Mouse (Mus musculus): Measurements from ENCODE around the gene Tmco5. TPM values are rescaled to one million over a fixed set of nuclear protein-coding genes. Genes with fewer than 3 reads are reported as not detected.

Gene Tmco5
- total RNA-seq (2014; fragmentation: Nextera tagmentation) (not detected in 2 replicates), total RNA-seq (2017) (not detected in 2 replicates)

- ATAC-seq (replicated peaks; ENCODE audit: low FRiP score, low TSS enrichment, poor library complexity, severe bottlenecking), result no peak
Observed at GRCm38 (mm10) chr2:116878391-116878790, at the start of gene Tmco5. TSS of gene Tmco5 (plus strand) at chr2:116878691.

- no peak for ATAC-seq (replicated peaks; ENCODE audit: low FRiP score, low TSS enrichment, poor library complexity, severe bottlenecking)
Observed at GRCm38 (mm10) chr2:116831863-116832262, 46.6 kb upstream of the Tmco5 start.

GRCm38 (mm10) chr2:116837829-116838228 is 40.7 kb upstream of the Tmco5 start:
- no peak for ATAC-seq (replicated peaks; ENCODE audit: low FRiP score, low TSS enrichment, poor library complexity, severe bottlenecking)

- ATAC-seq (replicated peaks; ENCODE audit: low FRiP score, low TSS enrichment, poor library complexity, severe bottlenecking), result no peak
Observed at GRCm38 (mm10) chr2:116838538-116839197, 39.8 kb upstream of the Tmco5 start.

GRCm38 (mm10) chr2:116849980-116850636 is 28.4 kb upstream of the Tmco5 start:
- ATAC-seq (replicated peaks; ENCODE audit: low FRiP score, low TSS enrichment, poor library complexity, severe bottlenecking), result no peak

- ATAC-seq (replicated peaks; ENCODE audit: low FRiP score, low TSS enrichment, poor library complexity, severe bottlenecking), result no peak
Observed at GRCm38 (mm10) chr2:116851356-116851755, 27.1 kb upstream of the Tmco5 start.

GRCm38 (mm10) chr2:116852249-116852648 is 26.2 kb upstream of the Tmco5 start:
- ATAC-seq (replicated peaks; ENCODE audit: low FRiP score, low TSS enrichment, poor library complexity, severe bottlenecking), result no peak

GRCm38 (mm10) chr2:116858703-116859102 is 19.8 kb upstream of the Tmco5 start:
- ATAC-seq (replicated peaks; ENCODE audit: low FRiP score, low TSS enrichment, poor library complexity, severe bottlenecking), result no peak

- no peak for ATAC-seq (replicated peaks; ENCODE audit: low FRiP score, low TSS enrichment, poor library complexity, severe bottlenecking)
Observed at GRCm38 (mm10) chr2:116876955-116877615, 1.4 kb upstream of the Tmco5 start.

GRCm38 (mm10) chr2:116879730-116880129 is 1.2 kb downstream of the Tmco5 start:
- ATAC-seq (replicated peaks; ENCODE audit: low FRiP score, low TSS enrichment, poor library complexity, severe bottlenecking), result no peak

- ATAC-seq (replicated peaks; ENCODE audit: low FRiP score, low TSS enrichment, poor library complexity, severe bottlenecking), result no peak
Observed at GRCm38 (mm10) chr2:116893316-116893987, 15.0 kb downstream of the Tmco5 start.

GRCm38 (mm10) chr2:116893988-116894363 is 15.5 kb downstream of the Tmco5 start:
- peak; percentile 91 for ATAC-seq (replicated peaks; ENCODE audit: low FRiP score, low TSS enrichment, poor library complexity, severe bottlenecking)

GRCm38 (mm10) chr2:116899615-116900272 is 21.3 kb downstream of the Tmco5 start:
- ATAC-seq (replicated peaks; ENCODE audit: low FRiP score, low TSS enrichment, poor library complexity, severe bottlenecking), result peak; percentile 62

- ATAC-seq (replicated peaks; ENCODE audit: low FRiP score, low TSS enrichment, poor library complexity, severe bottlenecking), result peak; percentile 55; the same call in 1 of the 2 replicates
Observed at GRCm38 (mm10) chr2:116900273-116900843, 21.9 kb downstream of the Tmco5 start.

GRCm38 (mm10) chr2:116908268-116908667 is 29.8 kb downstream of the Tmco5 start:
- no peak for ATAC-seq (replicated peaks; ENCODE audit: low FRiP score, low TSS enrichment, poor library complexity, severe bottlenecking)

GRCm38 (mm10) chr2:116912334-116913070 is 34.0 kb downstream of the Tmco5 start:
- ATAC-seq (replicated peaks; ENCODE audit: low FRiP score, low TSS enrichment, poor library complexity, severe bottlenecking), result no peak

- ATAC-seq (replicated peaks; ENCODE audit: low FRiP score, low TSS enrichment, poor library complexity, severe bottlenecking), result no peak
Observed at GRCm38 (mm10) chr2:116913677-116914405, 35.4 kb downstream of the Tmco5 start.

- ATAC-seq (replicated peaks; ENCODE audit: low FRiP score, low TSS enrichment, poor library complexity, severe bottlenecking), result no peak
Observed at GRCm38 (mm10) chr2:116914636-116915035, 36.1 kb downstream of the Tmco5 start.
